Mouse (Mus musculus) liver, embryonic 14.5 days (tissue): ENCODE measurements around the gene Stpg2. TPM values are rescaled to one million over a fixed set of nuclear protein-coding genes. Genes with fewer than 3 reads are reported as not detected.

Experiments
- ATAC-seq: fragments of 200-750 bp; cut with Nextera tagmentation; 2 replicates; pipeline ENCODE4 v1.8.0; 2017; ENCODE audit warnings: moderate number of reproducible peaks, mild to moderate bottlenecking, moderate library complexity; ENCODE audit not compliant: insufficient read depth
- DNase-seq, 3 experiments: peaks; one replicate each; pipeline ENCODE4 v3.0.0-alpha.2; 2012 to 2013; ENCODE audit warnings: low read depth in 3 of 3, low spot score in 3 of 3
- H3K27ac ChIP-seq: fragments of 300-500 bp; sonication (generic); 2 replicates; pipeline ENCODE4 v1.5.1; 2014; ENCODE audit warnings: moderate library complexity, mild to moderate bottlenecking, control low read depth, inconsistent platforms
- H3K27me3 ChIP-seq: fragments of 300-500 bp; sonication (generic); 2 replicates; pipeline ENCODE4 v1.6.1; 2014; ENCODE audit warnings: mild to moderate bottlenecking, low read length, moderate library complexity; ENCODE audit not compliant: control insufficient read depth, insufficient read depth
- H3K36me3 ChIP-seq: fragments of 300-500 bp; sonication (generic); replicated peaks from 2 replicates; pipeline ENCODE4 v1.6.1; 2014; ENCODE audit warnings: low read depth; ENCODE audit not compliant: control insufficient read depth, insufficient read depth
- H3K4me1 ChIP-seq, 2 experiments: fragments of 200-500 bp in 1 of 2; fragments of 300-500 bp in 1 of 2; sonication (generic) in 1 of 2; replicated peaks; 2 replicates each; pipeline ENCODE4 v1.6.1; 2012 to 2014; ENCODE audit warnings: antibody characterized with exemption in 1 of 2, inconsistent platforms in 1 of 2, low read length in 1 of 2; ENCODE audit not compliant: control insufficient read depth in 2 of 2, insufficient read depth in 2 of 2
- H3K4me2 ChIP-seq: fragments of 300-500 bp; sonication (generic); 2 replicates; pipeline ENCODE4 v1.6.1; 2014; ENCODE audit warnings: low read depth, mild to moderate bottlenecking, control low read depth, moderate library complexity
- H3K4me3 ChIP-seq, 2 experiments: fragments of 200-500 bp in 1 of 2; fragments of 300-500 bp in 1 of 2; sonication (generic) in 1 of 2; 2 replicates each; pipeline ENCODE4 v1.5.1; 2012 to 2014; ENCODE audit warnings: low read depth in 2 of 2, low read length in 2 of 2, mild to moderate bottlenecking in 2 of 2, control low read depth in 1 of 2, inconsistent platforms in 1 of 2, moderate library complexity in 1 of 2; ENCODE audit not compliant: insufficient read depth in 1 of 2
- H3K9ac ChIP-seq: fragments of 300-500 bp; sonication (generic); replicated peaks from 2 replicates; pipeline ENCODE4 v1.6.1; 2014; ENCODE audit warnings: mild to moderate bottlenecking, control low read depth, moderate library complexity
- H3K9me3 ChIP-seq: fragments of 300-500 bp; sonication (generic); 2 replicates; pipeline ENCODE4 v1.6.1; 2016; ENCODE audit warnings: low read length, mixed read lengths; ENCODE audit not compliant: control insufficient read depth
- CTCF ChIP-seq: IDR thresholded peaks from 2 replicates; pipeline ENCODE4 v1.5.1; 2016; ENCODE audit warnings: antibody characterized with exemption, low read depth, control low read depth
- EP300 ChIP-seq: IDR thresholded peaks from 2 replicates; pipeline ENCODE4 v1.6.1; 2016; ENCODE audit warnings: antibody characterized with exemption, low read depth
- WGBS: fragments of 180-500 bp; shearing (Covaris S2); extraction: QIAGEN DNeasy Blood & Tissue Kit; methylation state at CpG from one replicate; pipeline ENCODE4 v1.1.7; 2014; ENCODE audit not compliant: insufficient replicate concordance; 5-methylcytosine and 5-hydroxymethylcytosine counted together
- polyA plus RNA-seq, 2 experiments: library from polyadenylated mRNA; depleted of rRNA in 1 of 2; stranded (reverse) in 1 of 2; unstranded in 1 of 2; fragments of >200 nt; fragmentation: Nextera tagmentation in 1 of 2; extraction: Ambion mirVana in 1 of 2; gene quantifications; 2 replicates each; pipeline versions ENCODE4 v1.2.1 to v1.2.3; 2012 to 2014

Gene Stpg2
- polyA plus RNA-seq, 2 experiments: not detected

DNA sequence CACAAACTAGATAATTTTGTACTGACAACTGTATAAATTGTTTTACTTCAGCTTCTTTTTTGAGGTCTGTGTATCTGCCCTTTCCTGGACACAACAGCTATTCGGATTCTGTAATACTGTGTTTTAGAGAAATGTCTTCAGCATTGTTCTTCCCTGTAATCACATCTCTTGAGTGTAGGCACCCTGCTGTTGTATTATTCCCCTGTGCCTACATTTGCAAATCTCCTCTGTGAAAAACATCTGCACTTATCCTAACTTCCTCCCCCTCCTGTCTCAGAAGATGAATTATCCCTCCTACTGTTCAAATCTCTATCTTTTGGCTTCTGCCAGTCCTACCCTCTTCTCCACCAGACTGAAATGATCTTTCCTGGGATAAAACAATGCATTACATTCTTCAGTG lies 28.6 kb upstream of the Stpg2 start:
- Histone ChIP-seq H3K4me1 (no peaks in the 10 kb centered on the region), H3K4me2 (no peak overlapping the region)

DNA sequence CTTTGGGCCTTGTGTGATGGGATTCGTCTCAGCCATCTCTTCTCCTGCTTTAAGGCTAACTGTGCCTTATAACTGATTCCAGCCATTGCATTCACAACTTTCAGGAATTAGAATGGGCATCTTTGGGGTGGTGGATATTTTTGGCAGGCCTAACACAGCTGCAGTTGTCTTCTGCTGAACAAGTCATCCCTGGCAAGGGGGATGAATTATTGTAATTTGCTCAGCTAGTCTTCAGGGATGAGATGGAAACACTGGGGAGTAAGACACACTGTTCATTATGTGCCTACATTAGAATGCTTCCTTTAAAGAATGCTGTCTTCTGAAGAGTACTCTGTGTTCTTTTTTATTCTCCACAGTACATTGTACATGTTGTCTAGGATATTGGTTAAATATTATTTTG lies 14.0 kb upstream of the Stpg2 start:
- TF ChIP-seq CTCF (no peak), EP300 (no peak)
- no peak for DNase-seq
- ATAC-seq: no peak
- H3K4me1 ChIP-seq: no peaks in the 10 kb centered on the region
- H3K4me2 ChIP-seq: no peak overlapping the region
- H3K9me3 ChIP-seq: no peaks in the 10 kb centered on the region
- no peak overlapping the region for H3K27ac ChIP-seq
- no peaks in the 10 kb centered on the region for H3K36me3 ChIP-seq
- no peak overlapping the region for H3K9ac ChIP-seq
- WGBS: 52% methylated on average over 1 of the region's 1 CpGs
- H3K4me3 ChIP-seq: no peak overlapping the region
- no peaks in the 10 kb centered on the region for H3K27me3 ChIP-seq

More for the DNA sequence above, 28.6 kb upstream of the Stpg2 start:
- DNase-seq: no peak
- Histone ChIP-seq H3K27me3 (no peaks in the 10 kb centered on the region), H3K4me3 (no peak overlapping the region), H3K9me3 (no peaks in the 10 kb centered on the region), H3K27ac (no peak overlapping the region), H3K9ac (no peak overlapping the region), H3K36me3 (no peaks in the 10 kb centered on the region)
- no peak for TF ChIP-seq CTCF
- no peak for TF ChIP-seq EP300
- ATAC-seq: no peak
- 57% methylated on average over 1 of the region's 1 CpGs for WGBS

DNA sequence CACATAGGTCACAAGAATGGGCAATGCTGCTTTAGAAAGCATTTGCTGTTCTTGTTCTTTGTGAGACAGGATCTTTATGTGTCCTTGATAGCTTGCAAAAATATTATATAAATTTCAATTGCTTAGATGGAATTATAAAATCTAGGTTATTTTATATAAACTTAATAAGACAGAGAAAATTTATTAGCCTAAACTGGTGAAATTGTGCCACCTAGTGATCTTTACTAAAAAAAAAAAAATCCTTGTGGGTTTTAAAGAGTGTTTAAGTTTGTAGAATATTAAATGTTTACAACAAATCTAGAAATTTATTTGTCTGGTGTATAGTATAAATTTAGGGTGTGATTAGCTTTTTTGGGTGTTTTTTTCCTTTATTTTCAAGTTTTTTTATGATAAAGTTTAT lies 11.6 kb upstream of the Stpg2 start:
- no peak for TF ChIP-seq EP300
- no peak for TF ChIP-seq CTCF
- no peaks in the 10 kb centered on the region for H3K4me1 ChIP-seq
- no peaks in the 10 kb centered on the region for H3K36me3 ChIP-seq
- H3K9ac ChIP-seq: no peak overlapping the region
- H3K9me3 ChIP-seq: no peaks in the 10 kb centered on the region
- no peak overlapping the region for H3K27ac ChIP-seq
- no peak for DNase-seq
- no peak overlapping the region for H3K4me3 ChIP-seq
- no peak overlapping the region for H3K4me2 ChIP-seq
- no peak for ATAC-seq
- no peaks in the 10 kb centered on the region for H3K27me3 ChIP-seq

DNA sequence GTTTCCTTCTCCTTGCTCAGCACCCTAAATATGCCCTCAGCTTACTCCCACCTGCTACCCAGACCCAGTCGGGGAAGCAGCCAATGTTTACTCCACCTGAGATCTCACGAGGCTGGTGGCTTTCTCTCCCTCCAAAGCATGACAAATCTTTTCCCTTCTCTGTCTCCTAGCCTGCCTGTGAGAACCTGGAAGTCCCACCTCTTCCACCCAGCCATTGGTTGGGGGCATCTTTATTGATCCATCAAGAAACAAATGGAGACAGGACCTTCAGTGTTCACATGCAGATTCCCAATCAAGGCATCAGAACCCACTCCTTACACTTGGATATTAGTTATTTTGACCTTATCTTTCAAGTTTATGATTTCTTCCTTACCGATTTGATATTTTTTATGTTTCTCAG lies 7.1 kb upstream of the Stpg2 start:
- H3K27me3 ChIP-seq: no peaks in the 10 kb centered on the region; the same call in 1 of the 2 replicates
- H3K4me3 ChIP-seq: no peak overlapping the region
- H3K36me3 ChIP-seq: no peaks in the 10 kb centered on the region
- no peak overlapping the region for H3K4me2 ChIP-seq
- no peak for ATAC-seq
- WGBS: 41% methylated on average over 3 of the region's 3 CpGs
- H3K4me1 ChIP-seq: no peaks in the 10 kb centered on the region
- no peak for DNase-seq
- no peak overlapping the region for H3K9ac ChIP-seq
- TF ChIP-seq CTCF: no peak
- TF ChIP-seq EP300: no peak
- H3K9me3 ChIP-seq: no peaks in the 10 kb centered on the region
- H3K27ac ChIP-seq: no peak overlapping the region

DNA sequence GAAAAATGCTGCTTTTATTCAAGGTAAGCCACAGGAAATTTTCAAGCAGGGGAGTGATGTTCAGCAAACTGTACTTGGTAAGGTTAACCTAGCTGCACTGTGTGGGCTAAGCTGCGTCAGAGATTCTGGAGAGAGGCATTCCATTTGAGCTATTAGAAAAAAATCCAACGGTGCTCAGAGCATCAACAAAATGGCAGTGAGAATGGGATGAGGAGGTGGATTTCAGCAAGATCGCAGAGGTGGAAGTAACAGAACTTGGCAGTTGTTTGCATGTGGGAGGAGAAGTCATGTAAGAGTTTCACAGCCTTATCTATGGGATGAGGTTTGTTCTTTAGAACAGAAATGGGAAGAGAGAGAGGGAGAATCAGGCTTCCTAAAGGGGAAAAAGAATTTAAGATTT lies 5.2 kb upstream of the Stpg2 start:
- H3K4me1 ChIP-seq: no peaks in the 10 kb centered on the region
- no peak overlapping the region for H3K4me3 ChIP-seq
- no peak overlapping the region for H3K9ac ChIP-seq
- H3K9me3 ChIP-seq: no peaks in the 10 kb centered on the region
- H3K4me2 ChIP-seq: no peak overlapping the region
- ATAC-seq (no peak), DNase-seq (no peak)
- H3K36me3 ChIP-seq: no peaks in the 10 kb centered on the region
- TF ChIP-seq EP300 (no peak), CTCF (no peak)
- H3K27me3 ChIP-seq: no peaks in the 10 kb centered on the region; the same call in 1 of the 2 replicates
- WGBS: 48% methylated on average over 3 of the region's 3 CpGs
- H3K27ac ChIP-seq: no peak overlapping the region
